Comparison of ENCODE assay signal across 22 mouse cellular contexts in genomic region chr6:106337829-106338228, GRCm38 (mm10).
"Had no signal": no experiment of that assay in that cellular context is flagged by ENCODE, and none has a peak within 500 bp of the region (broad histone marks: within the 10 kb centered on the region; RNA-seq: fewer than 3 reads in every experiment).

No protein-coding gene starts in this region.

- ATAC-seq: hindbrain, embryonic 16.5 days; hindbrain, postnatal 0 days; inflammation-experienced regulatory T-cells, adult 6 months; intestine, embryonic 15.5 days; intestine, embryonic 16.5 days; intestine, postnatal 0 days had no signal

- DNase-seq: heart, postnatal 10 days; heart, postnatal 14 days; heart, postnatal 36 days; heart, postnatal 4 days; kidney, adult 11 months; kidney, adult 18-20 months; kidney, adult 2 months; kidney, adult 8-10 months; kidney, adult 9 months; kidney, postnatal 10 days; kidney, postnatal 14 days; kidney, postnatal 25 days; kidney, postnatal 36 days; kidney, postnatal 4 days; layer of hippocampus, adult 9-11 months; layer of hippocampus, postnatal 36 days had no signal
